Mouse (Mus musculus): ENCODE results near the gene Ccnj. TPM values are rescaled to one million over a fixed set of nuclear protein-coding genes. Genes with fewer than 3 reads are reported as not detected.
A peak's percentile ranks its signal among the peaks of the same experiment; 100 is the strongest.

Gene Ccnj
- polyA plus RNA-seq, 1 experiment from 2014 or later, result 18.8 TPM

- no peak overlapping the region for H3K27ac ChIP-seq (replicated peaks; ENCODE audit: low read depth, low read length)
- no peak overlapping the region for H3K4me2 ChIP-seq (ENCODE audit: low read length)
- H3K9ac ChIP-seq (replicated peaks; ENCODE audit: low read length), result no peak overlapping the region
- H3K4me1 ChIP-seq (ENCODE audit: control insufficient read depth, insufficient read depth, low read length), result no peaks in the 10 kb centered on the region
- no peaks in the 10 kb centered on the region for H3K36me3 ChIP-seq (ENCODE audit: control insufficient read depth, insufficient read depth, low read length)
- ATAC-seq (ENCODE audit: low FRiP score, low TSS enrichment) (no peak), DNase-seq (no peak)
- H3K27me3 ChIP-seq (ENCODE audit: control insufficient read depth, insufficient read depth, low read length), result no peaks in the 10 kb centered on the region
- no peaks in the 10 kb centered on the region for H3K9me3 ChIP-seq (ENCODE audit: control insufficient read depth, low read length)
- WGBS, result 88% methylated on average over 7 of the region's 7 CpGs
- no peak overlapping the region for H3K4me3 ChIP-seq (replicated peaks; ENCODE audit: low read depth, low read length)
These were observed 15.4 kb upstream of the Ccnj start for GRCm38 (mm10) chr19:40815645-40816183.

DNA sequence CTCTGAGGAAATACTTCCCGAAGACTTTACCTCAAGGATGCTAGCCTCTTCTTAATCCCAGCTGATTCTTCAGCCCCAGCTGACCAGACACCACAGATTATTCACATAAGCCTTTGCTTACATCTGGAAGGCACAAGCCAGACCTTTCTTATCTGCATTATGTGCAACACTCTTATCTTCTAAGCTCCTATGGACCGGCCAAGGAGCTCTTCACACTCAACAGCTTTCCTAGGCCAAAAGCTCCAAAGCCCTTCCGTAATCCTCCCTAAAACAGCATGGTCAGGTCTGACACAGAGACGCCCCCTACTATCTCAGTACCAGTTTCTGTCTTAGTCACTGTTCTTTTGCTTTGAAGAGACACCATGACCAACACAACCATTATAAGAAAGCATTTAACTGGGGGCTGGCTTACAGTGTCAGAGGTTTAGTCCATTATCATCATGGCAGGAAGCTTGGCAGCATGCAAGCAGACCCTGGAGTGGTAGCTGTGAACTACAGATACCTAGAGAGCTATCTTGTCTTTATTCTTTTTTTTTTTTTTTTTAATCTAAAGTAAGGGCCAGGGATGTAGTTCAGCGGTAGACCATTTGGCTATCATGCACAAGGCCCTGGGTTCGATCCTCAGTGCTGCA is 13.1 kb upstream of the Ccnj start:
- DNase-seq (no peak), ATAC-seq (ENCODE audit: low FRiP score, low TSS enrichment) (no peak)
- Histone ChIP-seq H3K4me3 (replicated peaks; ENCODE audit: low read depth, low read length) (no peak overlapping the region), H3K4me1 (ENCODE audit: control insufficient read depth, insufficient read depth, low read length) (no peaks in the 10 kb centered on the region), H3K9ac (replicated peaks; ENCODE audit: low read length) (no peak overlapping the region), H3K27ac (replicated peaks; ENCODE audit: low read depth, low read length) (no peak overlapping the region), H3K9me3 (ENCODE audit: control insufficient read depth, low read length) (no peaks in the 10 kb centered on the region), H3K4me2 (ENCODE audit: low read length) (no peak overlapping the region), H3K36me3 (ENCODE audit: control insufficient read depth, insufficient read depth, low read length) (no peaks in the 10 kb centered on the region), H3K27me3 (ENCODE audit: control insufficient read depth, insufficient read depth, low read length) (no peaks in the 10 kb centered on the region)
- WGBS, result 88% methylated on average over 6 of the region's 6 CpGs

- Histone ChIP-seq H3K4me3 (replicated peaks; ENCODE audit: low read depth, low read length) (no peak overlapping the region), H3K9me3 (ENCODE audit: control insufficient read depth, low read length) (no peaks in the 10 kb centered on the region), H3K27ac (replicated peaks; ENCODE audit: low read depth, low read length) (no peak overlapping the region), H3K4me2 (ENCODE audit: low read length) (no peak overlapping the region), H3K9ac (replicated peaks; ENCODE audit: low read length) (no peak overlapping the region), H3K4me1 (ENCODE audit: control insufficient read depth, insufficient read depth, low read length) (no peaks in the 10 kb centered on the region), H3K27me3 (ENCODE audit: control insufficient read depth, insufficient read depth, low read length) (no peaks in the 10 kb centered on the region), H3K36me3 (ENCODE audit: control insufficient read depth, insufficient read depth, low read length) (no peaks in the 10 kb centered on the region)
- no peak for DNase-seq
- ATAC-seq (ENCODE audit: low FRiP score, low TSS enrichment), result no peak
- 85% methylated on average over 7 of the region's 7 CpGs for WGBS
These were observed 12.3 kb upstream of the Ccnj start for GRCm38 (mm10) chr19:40818764-40819163.

DNA sequence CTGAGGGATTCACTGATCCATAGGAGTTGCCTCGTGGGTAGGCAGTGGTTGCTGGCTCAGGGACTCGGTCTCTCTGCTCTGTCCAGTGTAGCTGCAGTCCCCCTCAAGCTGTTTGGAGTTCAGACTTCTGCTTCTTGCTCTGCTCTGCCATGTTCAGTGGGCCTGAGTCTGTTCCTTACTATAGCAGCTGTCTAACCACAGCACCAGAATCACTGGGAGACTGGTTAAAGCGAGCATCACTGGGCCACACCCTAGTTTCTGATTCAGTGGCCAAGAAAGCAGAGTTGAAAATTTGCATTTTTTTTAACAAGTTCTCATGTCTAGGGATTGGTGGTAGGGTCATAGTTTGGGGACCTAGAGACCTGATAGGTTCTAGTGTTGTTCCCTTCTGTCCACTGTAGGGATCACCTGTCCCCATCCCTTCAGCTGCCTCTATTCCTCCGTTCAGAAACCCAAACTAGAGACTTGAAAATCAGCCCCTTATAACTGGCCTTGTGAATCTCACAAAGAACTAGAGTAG is 9.7 kb upstream of the Ccnj start:
- no peak overlapping the region for H3K9ac ChIP-seq (replicated peaks; ENCODE audit: low read length)
- no peaks in the 10 kb centered on the region for H3K27me3 ChIP-seq (ENCODE audit: control insufficient read depth, insufficient read depth, low read length)
- ATAC-seq (ENCODE audit: low FRiP score, low TSS enrichment) (no peak), DNase-seq (no peak)
- no peaks in the 10 kb centered on the region for H3K4me1 ChIP-seq (ENCODE audit: control insufficient read depth, insufficient read depth, low read length)
- H3K27ac ChIP-seq (replicated peaks; ENCODE audit: low read depth, low read length), result no peak overlapping the region
- H3K36me3 ChIP-seq (ENCODE audit: control insufficient read depth, insufficient read depth, low read length), result no peaks in the 10 kb centered on the region
- WGBS, result 82% methylated on average over 4 of the region's 4 CpGs
- H3K9me3 ChIP-seq (ENCODE audit: control insufficient read depth, low read length), result no peaks in the 10 kb centered on the region
- no peak overlapping the region for H3K4me3 ChIP-seq (replicated peaks; ENCODE audit: low read depth, low read length)
- H3K4me2 ChIP-seq (ENCODE audit: low read length), result no peak overlapping the region

DNA sequence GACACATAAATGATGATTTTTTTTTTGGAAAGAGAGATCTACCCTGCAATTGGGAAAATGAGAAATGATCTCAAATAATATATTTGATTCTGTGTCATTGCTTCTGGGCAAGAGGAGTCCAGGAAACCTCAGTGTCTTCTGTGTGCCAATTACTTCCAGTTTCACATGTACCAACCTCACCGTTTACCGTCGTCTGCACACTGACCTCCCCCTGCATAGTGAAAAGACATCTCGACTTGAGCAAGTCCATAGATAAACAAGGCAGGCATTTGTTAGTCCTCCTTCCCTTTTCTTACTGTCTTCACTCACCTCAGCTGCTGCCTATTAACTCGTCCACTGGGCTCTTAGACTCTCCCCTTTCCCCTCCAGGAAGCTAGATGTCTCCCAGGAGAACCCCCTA is 5.4 kb upstream of the Ccnj start:
- Histone ChIP-seq H3K4me1 (ENCODE audit: control insufficient read depth, insufficient read depth, low read length) (peaks cover 6% of the 10 kb centered on the region; the same call in 1 of the 2 replicates), H3K4me2 (ENCODE audit: low read length) (no peak overlapping the region), H3K27me3 (ENCODE audit: control insufficient read depth, insufficient read depth, low read length) (no peaks in the 10 kb centered on the region), H3K9me3 (ENCODE audit: control insufficient read depth, low read length) (no peaks in the 10 kb centered on the region), H3K36me3 (ENCODE audit: control insufficient read depth, insufficient read depth, low read length) (no peaks in the 10 kb centered on the region), H3K4me3 (replicated peaks; ENCODE audit: low read depth, low read length) (no peak overlapping the region), H3K27ac (replicated peaks; ENCODE audit: low read depth, low read length) (no peak overlapping the region), H3K9ac (replicated peaks; ENCODE audit: low read length) (no peak overlapping the region)
- ATAC-seq (ENCODE audit: low FRiP score, low TSS enrichment) (no peak), DNase-seq (no peak)
- 74% methylated on average over 5 of the region's 5 CpGs for WGBS

DNA sequence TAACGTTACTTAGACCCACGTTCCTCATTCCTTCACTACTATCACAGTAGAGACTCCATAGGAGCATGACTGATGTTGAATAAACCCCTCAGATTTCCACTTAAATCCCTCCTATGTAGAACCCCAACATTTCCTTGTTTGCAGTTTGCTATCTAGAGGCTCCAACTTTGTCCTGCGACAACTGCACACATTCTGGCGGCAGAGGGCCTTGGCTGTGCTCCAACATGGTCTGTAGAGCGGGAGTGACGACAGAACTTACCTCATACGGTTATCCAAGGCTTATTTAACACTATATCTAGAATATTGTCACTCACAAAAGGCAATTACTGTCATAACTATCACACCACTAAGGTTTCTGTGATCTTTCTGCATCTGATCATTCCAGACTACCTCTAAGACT is 4.3 kb upstream of the Ccnj start:
- Histone ChIP-seq H3K36me3 (ENCODE audit: control insufficient read depth, insufficient read depth, low read length) (no peaks in the 10 kb centered on the region), H3K27ac (replicated peaks; ENCODE audit: low read depth, low read length) (no peak overlapping the region), H3K4me3 (replicated peaks; ENCODE audit: low read depth, low read length) (no peak overlapping the region), H3K4me1 (ENCODE audit: control insufficient read depth, insufficient read depth, low read length) (peaks cover 6% of the 10 kb centered on the region; the same call in 1 of the 2 replicates), H3K9ac (replicated peaks; ENCODE audit: low read length) (no peak overlapping the region), H3K27me3 (ENCODE audit: control insufficient read depth, insufficient read depth, low read length) (no peaks in the 10 kb centered on the region), H3K4me2 (ENCODE audit: low read length) (no peak overlapping the region), H3K9me3 (ENCODE audit: control insufficient read depth, low read length) (no peaks in the 10 kb centered on the region)
- 84% methylated on average over 7 of the region's 7 CpGs for WGBS
- ATAC-seq (ENCODE audit: low FRiP score, low TSS enrichment) (no peak), DNase-seq (no peak)

GRCm38 (mm10) chr19:40830198-40830597 is 881 bp upstream of the Ccnj start:
- Histone ChIP-seq H3K4me1 (ENCODE audit: control insufficient read depth, insufficient read depth, low read length) (peaks cover 36% of the 10 kb centered on the region), H3K36me3 (ENCODE audit: control insufficient read depth, insufficient read depth, low read length) (no peaks in the 10 kb centered on the region; the same call in 1 of the 2 replicates), H3K27me3 (ENCODE audit: control insufficient read depth, insufficient read depth, low read length) (no peaks in the 10 kb centered on the region), H3K9me3 (ENCODE audit: control insufficient read depth, low read length) (no peaks in the 10 kb centered on the region), H3K4me3 (replicated peaks; ENCODE audit: low read depth, low read length) (peak overlapping the region; percentile 94), H3K27ac (replicated peaks; ENCODE audit: low read depth, low read length) (peak overlapping the region; percentile 97), H3K4me2 (ENCODE audit: low read length) (peak overlapping the region; percentile 74), H3K9ac (replicated peaks; ENCODE audit: low read length) (peak overlapping the region; percentile 99)
- ATAC-seq (ENCODE audit: low FRiP score, low TSS enrichment), result no peak
- 60% methylated on average over 7 of the region's 7 CpGs for WGBS
- peak; percentile 10 for DNase-seq

DNA sequence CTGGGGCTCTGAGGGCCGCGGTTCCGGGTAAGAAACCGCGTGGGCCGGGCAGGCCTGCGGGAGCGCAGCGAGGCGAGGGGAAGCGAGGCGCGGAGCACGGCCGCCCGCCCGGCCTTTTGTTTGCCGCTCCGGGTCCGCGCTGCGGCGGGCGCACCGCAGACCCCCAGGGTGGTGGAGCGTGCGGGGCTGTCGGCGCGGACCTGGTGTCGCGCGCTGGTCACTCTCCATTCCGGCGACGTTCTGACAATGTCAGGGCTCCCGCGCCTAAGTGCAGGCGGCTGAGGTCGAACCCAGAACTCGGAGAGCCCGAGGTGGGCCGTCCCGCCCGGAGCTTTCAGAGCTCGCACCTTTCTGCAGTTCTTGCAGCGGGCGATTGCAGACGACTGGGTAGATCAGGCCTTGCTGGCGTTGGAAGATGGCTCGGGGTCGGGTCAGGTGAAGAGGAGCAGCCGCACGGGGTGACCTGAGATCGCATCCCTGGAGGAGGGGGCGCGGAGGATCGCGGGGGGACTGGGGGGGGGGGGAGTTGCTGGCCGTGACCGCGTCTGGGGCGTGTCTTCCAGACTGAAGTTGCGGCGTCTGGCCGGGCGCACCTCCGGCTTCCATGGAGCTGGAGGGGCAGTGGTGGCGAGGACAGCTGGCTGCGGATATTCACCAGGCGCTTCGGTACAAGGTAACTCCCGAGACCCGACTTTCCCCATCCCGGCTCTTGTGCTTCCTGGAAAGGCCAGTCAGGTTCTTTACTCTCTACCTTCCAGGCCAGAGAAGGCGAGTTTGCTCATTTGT is 530 bp downstream of the Ccnj start:
- DNase-seq, result peak; percentile 74
- H3K4me1 ChIP-seq (ENCODE audit: control insufficient read depth, insufficient read depth, low read length), result peaks cover 39% of the 10 kb centered on the region
- H3K4me3 ChIP-seq (replicated peaks; ENCODE audit: low read depth, low read length), result peak overlapping the region; percentile 94
- WGBS, result 1% methylated on average over 66 of the region's 76 CpGs
- peak overlapping the region; percentile 99 for H3K9ac ChIP-seq (replicated peaks; ENCODE audit: low read length)
- ATAC-seq (ENCODE audit: low FRiP score, low TSS enrichment), result peak; percentile 79
- H3K9me3 ChIP-seq (ENCODE audit: control insufficient read depth, low read length), result no peaks in the 10 kb centered on the region
- H3K36me3 ChIP-seq (ENCODE audit: control insufficient read depth, insufficient read depth, low read length), result peaks cover 2% of the 10 kb centered on the region; the same call in 1 of the 2 replicates
- H3K27me3 ChIP-seq (ENCODE audit: control insufficient read depth, insufficient read depth, low read length), result no peaks in the 10 kb centered on the region
- peak overlapping the region; percentile 74 for H3K4me2 ChIP-seq (ENCODE audit: low read length)
- peak overlapping the region; percentile 97 for H3K27ac ChIP-seq (replicated peaks; ENCODE audit: low read depth, low read length)
